Mouse (Mus musculus) liver, embryonic 14.5 days (tissue): Measurements from ENCODE around the gene Hsd17b3.

Experiments used
- CTCF ChIP-seq: IDR thresholded peaks from 2 replicates; pipeline ENCODE4 v1.5.1; 2016; ENCODE audit warnings: antibody characterized with exemption, low read depth, control low read depth
- EP300 ChIP-seq: IDR thresholded peaks from 2 replicates; pipeline ENCODE4 v1.6.1; 2016; ENCODE audit warnings: antibody characterized with exemption, low read depth

- no peak for TF ChIP-seq CTCF
- no peak for TF ChIP-seq EP300
These were observed 49.1 kb downstream of the Hsd17b3 start for GRCm38 (mm10) chr13:64039976-64040375.
